Mouse (Mus musculus) cerebellum, adult 2 months (tissue): Measurements from ENCODE around the gene Mgat4e. TPM values are rescaled to one million over a fixed set of nuclear protein-coding genes. Genes with fewer than 3 reads are reported as not detected.
"Not testable (repeated sequence)": the region's sequence is repeated elsewhere in the genome, so short reads cannot be mapped to it uniquely, and the experiment has no call there.

Experiments
- DNase-seq, 2 experiments: peaks; one replicate each; pipeline ENCODE4 v3.0.0; 2021
- H3K27ac ChIP-seq: fragments of 200-500 bp; 2 replicates; pipeline ENCODE4 v1.5.1; 2012; ENCODE audit warnings: low read length, control low read depth, inconsistent platforms; ENCODE audit not compliant: insufficient read depth
- H3K27me3 ChIP-seq: fragments of 200-500 bp; 2 replicates; pipeline ENCODE4 v1.6.1; 2012; ENCODE audit warnings: inconsistent platforms, mild to moderate bottlenecking, low read length, moderate library complexity; ENCODE audit not compliant: control insufficient read depth, insufficient read depth
- H3K4me1 ChIP-seq: fragments of 200-500 bp; 2 replicates; pipeline ENCODE4 v1.6.1; 2011; ENCODE audit warnings: low read length; ENCODE audit not compliant: control insufficient read depth, insufficient read depth
- H3K4me3 ChIP-seq: fragments of 200-500 bp; replicated peaks from 2 replicates; pipeline ENCODE3; 2011; ENCODE audit warnings: mild to moderate bottlenecking, low read depth, low read length, control low read depth; ENCODE audit not compliant: insufficient read depth
- CTCF ChIP-seq: fragments of 200-500 bp; IDR thresholded peaks from 2 replicates; pipeline ENCODE4 v1.5.1; 2011; ENCODE audit warnings: low read depth, mild to moderate bottlenecking, control low read depth, low read length, moderate library complexity, borderline replicate concordance; ENCODE audit not compliant: insufficient read depth
- POLR2A ChIP-seq: fragments of 200-500 bp; IDR thresholded peaks from 2 replicates; pipeline ENCODE4 v1.6.1; 2011; ENCODE audit warnings: low read length, control low read depth, borderline replicate concordance; ENCODE audit not compliant: insufficient read depth
- WGBS: fragments of 180-500 bp; shearing (Covaris S2); methylation state at CpG from one replicate; pipeline ENCODE4 v1.1.7; 2018; 5-methylcytosine and 5-hydroxymethylcytosine counted together
- polyA plus RNA-seq: library from polyadenylated mRNA; depleted of rRNA; stranded (reverse); fragments of >200 nt; gene quantifications from 2 replicates; pipeline ENCODE4 v1.2.3, GENCODE M21; 2012

Gene Mgat4e
- polyA plus RNA-seq, 1 experiment: not detected

DNA sequence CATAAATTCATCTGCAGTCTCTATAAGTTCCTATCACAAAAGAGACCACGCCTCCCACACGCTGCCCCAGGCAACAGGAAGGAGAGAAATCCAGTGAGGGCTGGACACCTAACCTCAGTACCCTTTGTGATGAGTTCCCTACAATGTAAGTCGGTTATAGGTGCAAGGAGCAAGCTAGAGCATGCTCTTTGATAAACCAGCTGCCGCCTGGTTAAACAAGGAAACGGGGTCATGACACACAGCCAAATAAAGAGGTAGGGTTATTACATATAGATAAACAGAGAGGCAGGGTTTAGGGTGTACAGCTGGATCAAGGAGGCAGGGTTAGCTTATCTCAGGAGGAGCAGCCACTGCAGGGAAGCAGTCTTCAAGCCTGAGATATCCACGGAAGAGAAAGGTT lies 22.7 kb downstream of the Mgat4e start:
- TF ChIP-seq CTCF (no peak), POLR2A (no peak)
- Histone ChIP-seq H3K27me3 (no peaks in the 10 kb centered on the region; the same call in 1 of the 2 replicates), H3K27ac (no peak overlapping the region), H3K4me1 (no peaks in the 10 kb centered on the region), H3K4me3 (no peak overlapping the region)
- no peak for DNase-seq
- WGBS: 90% methylated on average over 6 of the region's 6 CpGs

DNA sequence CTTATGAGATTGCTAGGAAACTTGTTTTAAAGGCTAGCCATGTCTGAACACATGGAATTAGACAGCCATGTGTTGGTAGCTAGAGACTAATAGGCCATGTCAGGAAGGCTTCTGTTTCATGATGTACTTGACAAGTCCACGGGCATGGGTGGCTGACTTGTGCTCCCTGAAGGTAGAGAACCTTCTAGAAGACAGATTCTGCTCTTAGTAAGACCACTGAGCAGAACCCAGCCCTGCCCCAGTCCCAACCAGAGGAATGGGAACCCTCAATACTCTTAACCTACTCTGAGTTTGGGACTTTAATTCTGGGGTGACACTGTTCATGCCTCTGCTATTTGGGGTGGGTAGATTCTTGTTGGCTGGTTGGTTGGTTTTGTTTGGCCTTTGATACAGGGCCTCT lies 24.5 kb downstream of the Mgat4e start:
- Histone ChIP-seq H3K27me3 (no peaks in the 10 kb centered on the region; the same call in 1 of the 2 replicates), H3K4me3 (no peak overlapping the region), H3K27ac (no peak overlapping the region), H3K4me1 (no peaks in the 10 kb centered on the region)
- 88% methylated on average over 1 of the region's 1 CpGs for WGBS
- TF ChIP-seq CTCF (no peak), POLR2A (no peak)
- DNase-seq: no peak

DNA sequence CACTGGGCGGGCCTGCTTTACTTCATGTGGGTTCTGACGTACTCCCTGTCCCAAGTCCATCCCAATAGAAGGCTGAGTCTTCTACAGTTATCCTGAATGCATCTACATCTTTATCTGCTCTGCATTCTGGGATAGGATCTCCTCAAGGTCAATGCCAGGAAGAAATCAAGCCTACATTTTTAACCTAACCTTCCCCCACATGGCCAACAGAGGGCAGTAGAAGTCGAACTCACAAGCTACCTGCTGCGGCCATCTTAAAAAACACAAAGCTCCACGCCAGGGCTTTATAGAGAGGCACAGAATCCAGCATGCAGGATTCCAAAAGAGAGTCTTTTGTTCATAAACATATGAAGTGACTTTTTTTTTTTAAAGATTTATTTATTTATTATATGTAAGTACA lies 25.1 kb downstream of the Mgat4e start:
- WGBS: 73% methylated on average over 5 of the region's 5 CpGs
- Histone ChIP-seq H3K27me3 (no peaks in the 10 kb centered on the region; the same call in 1 of the 2 replicates), H3K27ac (no peak overlapping the region), H3K4me1 (no peaks in the 10 kb centered on the region), H3K4me3 (no peak overlapping the region)
- no peak for DNase-seq
- no peak for TF ChIP-seq POLR2A
- 0 out of 2 replicates have a peak, but pooled peaks have one; percentile 1 for TF ChIP-seq CTCF

DNA sequence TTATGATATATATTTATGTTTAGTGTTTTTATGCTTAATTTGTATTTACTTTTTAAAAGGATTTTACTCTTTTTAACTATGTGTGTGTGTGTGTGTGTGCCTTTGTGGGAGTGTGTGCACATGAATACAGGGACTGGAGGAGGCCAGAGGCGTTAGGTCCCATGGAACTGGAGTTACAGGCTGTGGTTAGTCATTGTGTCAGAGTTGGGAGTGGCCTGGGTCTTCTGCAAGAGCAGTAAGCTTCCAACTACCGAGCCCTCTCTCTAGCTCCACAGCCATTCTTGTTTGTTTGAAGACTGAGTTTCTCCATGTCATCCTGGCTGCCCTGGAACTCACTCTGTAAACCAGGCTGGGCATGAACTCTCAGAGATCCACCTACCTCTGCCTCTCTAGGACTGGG lies 27.2 kb downstream of the Mgat4e start:
- H3K27ac ChIP-seq: no peak overlapping the region
- 77% methylated on average over 2 of the region's 2 CpGs for WGBS
- H3K4me1 ChIP-seq: no peaks in the 10 kb centered on the region
- H3K4me3 ChIP-seq: no peak overlapping the region
- no peaks in the 10 kb centered on the region; the same call in 1 of the 2 replicates for H3K27me3 ChIP-seq
- DNase-seq: no peak
- TF ChIP-seq CTCF (no peak), POLR2A (no peak)

DNA sequence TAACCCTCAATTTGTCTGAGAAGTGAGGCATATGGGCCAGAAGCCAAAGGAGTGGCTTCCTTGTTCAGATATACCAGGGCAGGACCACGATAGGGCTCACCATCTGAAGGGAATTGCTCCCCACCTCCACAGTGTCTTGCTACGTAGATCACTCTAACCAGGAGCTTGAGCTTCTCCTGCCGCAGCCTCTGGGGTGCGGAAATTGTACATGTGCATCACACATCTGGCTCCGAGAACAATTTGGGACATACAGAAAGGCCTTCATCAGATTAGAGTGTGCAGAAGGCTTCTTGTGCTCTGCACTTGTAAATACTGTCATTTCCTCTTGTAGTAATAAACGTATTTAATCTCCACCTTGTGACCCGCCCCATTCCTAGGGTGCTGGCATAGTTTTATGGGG lies 28.3 kb downstream of the Mgat4e start:
- Histone ChIP-seq H3K4me1 (no peaks in the 10 kb centered on the region), H3K27ac (no peak overlapping the region), H3K27me3 (no peaks in the 10 kb centered on the region; the same call in 1 of the 2 replicates), H3K4me3 (no peak overlapping the region)
- 88% methylated on average over 7 of the region's 7 CpGs for WGBS
- TF ChIP-seq POLR2A (no peak), CTCF (no peak)
- DNase-seq: no peak

DNA sequence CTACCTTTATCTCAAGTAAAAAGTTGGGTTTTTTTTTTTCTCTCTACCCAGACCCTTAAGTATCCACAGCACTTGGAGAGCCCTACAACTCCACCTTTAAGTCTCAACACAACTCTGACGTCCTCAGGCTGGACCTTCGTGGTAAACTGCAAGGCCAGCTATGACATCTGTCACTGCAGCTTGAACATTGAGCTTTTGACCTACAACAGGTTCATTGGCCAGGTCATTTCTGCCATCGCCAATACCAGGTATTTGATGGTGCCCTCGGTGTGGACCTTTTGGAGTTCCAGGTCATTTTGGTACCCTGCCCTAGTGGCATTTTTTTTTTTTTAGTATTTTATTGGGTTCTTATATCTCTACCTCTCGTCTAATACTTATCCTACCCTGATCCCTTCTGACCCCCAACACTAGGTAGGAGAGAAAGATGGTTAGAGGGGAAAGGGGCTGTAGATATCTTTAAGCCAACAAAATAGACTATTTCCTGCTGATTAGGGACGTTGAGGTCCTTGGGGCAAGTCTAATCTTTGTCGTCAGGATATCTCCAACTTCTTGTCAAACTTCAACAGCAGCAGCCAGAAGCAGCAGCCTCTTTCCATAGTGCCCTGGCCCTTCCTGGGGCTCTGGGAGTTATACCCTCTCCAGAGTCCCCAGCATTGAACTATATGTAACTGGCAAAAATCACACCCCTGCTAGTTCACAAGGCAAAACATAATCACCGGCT lies 29.3 kb downstream of the Mgat4e start:
- Histone ChIP-seq H3K4me3 (no peak overlapping the region), H3K4me1 (no peaks in the 10 kb centered on the region), H3K27me3 (no peaks in the 10 kb centered on the region), H3K27ac (no peak overlapping the region)
- 87% methylated on average over 8 of the region's 8 CpGs for WGBS
- no peak for DNase-seq
- TF ChIP-seq CTCF (no peak), POLR2A (no peak)

DNA sequence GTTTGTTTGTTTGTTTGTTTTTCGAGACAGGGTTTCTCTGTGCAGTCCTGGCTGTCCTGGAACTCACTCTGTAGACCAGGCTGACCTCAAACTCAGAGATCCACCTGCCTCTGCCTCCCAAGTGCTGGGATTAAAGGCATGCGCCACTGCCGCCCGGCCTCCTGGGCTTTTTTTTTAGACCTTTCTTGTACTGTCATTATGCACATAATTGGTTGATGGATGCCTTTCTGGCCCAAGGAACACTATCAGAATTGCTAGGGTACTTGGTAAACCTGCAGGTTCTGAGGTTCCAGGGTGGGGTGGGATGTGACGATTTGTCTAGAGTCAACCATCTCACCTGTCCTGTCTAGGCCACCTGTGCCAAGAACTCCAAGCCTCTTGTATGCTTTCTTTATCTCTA lies 30.3 kb downstream of the Mgat4e start:
- 96% methylated on average over 5 of the region's 5 CpGs for WGBS
- DNase-seq, H3K4me3 ChIP-seq, H3K27ac ChIP-seq, H3K27me3 ChIP-seq, H3K4me1 ChIP-seq: not testable (repeated sequence)

DNA sequence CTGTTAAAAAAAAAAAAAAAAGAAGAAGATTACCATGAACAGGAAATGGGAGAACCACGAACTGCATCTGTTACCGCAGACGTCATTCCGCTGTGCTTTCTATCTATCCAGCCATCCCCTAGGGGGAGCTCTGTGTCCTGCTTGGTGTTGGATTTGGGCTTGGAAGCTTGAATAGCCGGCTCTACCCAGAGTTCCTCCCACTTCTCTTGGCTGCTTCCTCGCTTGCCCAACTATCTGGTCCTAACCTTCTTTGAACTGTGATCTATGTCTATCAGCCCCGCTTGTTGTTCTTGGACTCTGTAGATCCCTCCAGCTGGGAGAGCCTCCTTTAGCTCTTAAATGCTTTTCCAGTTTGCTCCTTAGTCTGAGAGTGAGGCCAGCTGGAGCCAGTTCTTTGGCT lies 30.8 kb downstream of the Mgat4e start:
- no peaks in the 10 kb centered on the region for H3K4me1 ChIP-seq
- 3% methylated on average over 7 of the region's 7 CpGs for WGBS
- no peak overlapping the region for H3K4me3 ChIP-seq
- peak; percentile 78 to 79 for DNase-seq
- no peak overlapping the region for H3K27ac ChIP-seq
- TF ChIP-seq POLR2A: no peak
- peak; percentile 88 for TF ChIP-seq CTCF
- H3K27me3 ChIP-seq: no peaks in the 10 kb centered on the region

DNA sequence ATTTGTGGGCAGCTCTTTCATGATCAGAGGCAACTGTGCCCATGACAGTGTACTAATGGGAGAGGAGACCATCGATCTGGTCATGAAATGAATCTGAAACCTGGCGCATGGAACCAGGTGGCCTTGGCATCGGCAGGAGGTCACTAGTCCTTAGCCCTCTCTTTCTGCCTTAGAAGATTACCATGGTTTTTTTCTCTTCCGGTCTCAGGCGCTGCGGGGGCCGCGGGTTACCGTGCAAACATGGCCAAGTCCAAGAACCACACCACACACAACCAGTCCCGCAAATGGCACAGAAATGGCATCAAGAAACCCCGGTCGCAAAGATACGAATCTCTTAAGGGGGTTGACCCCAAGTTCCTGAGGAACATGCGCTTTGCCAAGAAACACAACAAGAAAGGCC lies 31.6 kb downstream of the Mgat4e start:
- DNase-seq, H3K4me3 ChIP-seq: not testable (repeated sequence)
- 93% methylated on average over 14 of the region's 14 CpGs for WGBS

More for the DNA sequence above, 31.6 kb downstream of the Mgat4e start:
- H3K27me3 ChIP-seq, H3K4me1 ChIP-seq, H3K27ac ChIP-seq: not testable (repeated sequence)
